Mouse (Mus musculus) kidney, embryonic 14.5 days (tissue): Measurements from ENCODE around the gene Fam13c. TPM values are rescaled to one million over a fixed set of nuclear protein-coding genes. Genes with fewer than 3 reads are reported as not detected.

Source experiments
- ATAC-seq: fragments of 200-750 bp; cut with Nextera tagmentation; 2 replicates; pipeline ENCODE4 v1.8.0; 2017; ENCODE audit warnings: moderate number of reproducible peaks, mild to moderate bottlenecking, moderate TSS enrichment, moderate library complexity; ENCODE audit not compliant: low FRiP score, low TSS enrichment
- H3K27ac ChIP-seq: fragments of 300-500 bp; sonication (generic); 2 replicates; pipeline ENCODE4 v1.5.1; 2014; ENCODE audit warnings: low read depth, mild to moderate bottlenecking, low read length, moderate library complexity, mixed read lengths
- H3K27me3 ChIP-seq: fragments of 300-500 bp; sonication (generic); 2 replicates; pipeline ENCODE4 v1.6.1; 2014; ENCODE audit warnings: mild to moderate bottlenecking, low read length; ENCODE audit not compliant: control insufficient read depth, insufficient read depth
- H3K36me3 ChIP-seq: fragments of 300-500 bp; sonication (generic); 2 replicates; pipeline ENCODE4 v1.6.1; 2014; ENCODE audit warnings: low read length, mixed read lengths; ENCODE audit not compliant: control insufficient read depth, insufficient read depth
- H3K4me1 ChIP-seq: fragments of 300-500 bp; sonication (generic); 2 replicates; pipeline ENCODE4 v1.6.1; 2014; ENCODE audit warnings: low read length, mixed read lengths; ENCODE audit not compliant: control insufficient read depth, insufficient read depth
- H3K4me2 ChIP-seq: fragments of 300-500 bp; sonication (generic); replicated peaks from 2 replicates; pipeline ENCODE4 v1.6.1; 2014; ENCODE audit warnings: low read depth, mild to moderate bottlenecking, low read length
- H3K4me3 ChIP-seq: fragments of 300-500 bp; sonication (generic); 2 replicates; pipeline ENCODE4 v1.5.1; 2014; ENCODE audit warnings: mild to moderate bottlenecking, low read length
- H3K9ac ChIP-seq: fragments of 300-500 bp; sonication (generic); 2 replicates; pipeline ENCODE4 v1.6.1; 2014; ENCODE audit warnings: low read depth, mild to moderate bottlenecking, low read length, moderate library complexity
- H3K9me3 ChIP-seq: fragments of 300-500 bp; sonication (generic); 2 replicates; pipeline ENCODE4 v1.6.1; 2016; ENCODE audit warnings: low read length; ENCODE audit not compliant: control insufficient read depth
- WGBS: fragments of 180-500 bp; shearing (Covaris S2); extraction: QIAGEN DNeasy Blood & Tissue Kit; methylation state at CpG from one replicate; pipeline ENCODE4 v1.1.7; 2014; 5-methylcytosine and 5-hydroxymethylcytosine counted together
- polyA plus RNA-seq: library from polyadenylated mRNA; unstranded; fragments of >200 nt; fragmentation: Nextera tagmentation; extraction: Ambion mirVana; gene quantifications from 2 replicates; pipeline ENCODE4 v1.2.1, GENCODE M21; 2014

The Fam13c gene
- polyA plus RNA-seq, 1 experiment from 2014 or later, result 6.0 TPM

DNA sequence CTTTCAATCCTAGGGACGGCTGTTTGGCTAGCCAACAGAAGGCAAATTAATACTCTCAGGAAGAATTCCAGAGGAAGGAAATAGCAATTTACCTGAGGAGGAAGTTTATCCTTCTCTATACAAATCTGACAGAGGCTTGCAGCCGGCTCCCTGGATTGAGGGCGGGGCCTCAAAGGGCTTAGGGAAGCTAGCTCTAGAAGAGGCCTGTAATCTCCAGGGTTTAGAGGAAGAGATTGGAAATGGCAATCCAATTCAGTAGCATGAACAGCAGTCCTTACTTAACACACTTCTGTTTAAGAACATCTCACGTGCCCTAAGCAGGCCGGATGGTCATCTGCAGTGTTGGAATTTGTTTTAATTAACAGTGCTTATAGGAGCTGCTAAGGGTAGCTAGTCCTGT lies 81.1 kb downstream of the Fam13c start:
- 36% methylated on average over 5 of the region's 5 CpGs for WGBS

DNA sequence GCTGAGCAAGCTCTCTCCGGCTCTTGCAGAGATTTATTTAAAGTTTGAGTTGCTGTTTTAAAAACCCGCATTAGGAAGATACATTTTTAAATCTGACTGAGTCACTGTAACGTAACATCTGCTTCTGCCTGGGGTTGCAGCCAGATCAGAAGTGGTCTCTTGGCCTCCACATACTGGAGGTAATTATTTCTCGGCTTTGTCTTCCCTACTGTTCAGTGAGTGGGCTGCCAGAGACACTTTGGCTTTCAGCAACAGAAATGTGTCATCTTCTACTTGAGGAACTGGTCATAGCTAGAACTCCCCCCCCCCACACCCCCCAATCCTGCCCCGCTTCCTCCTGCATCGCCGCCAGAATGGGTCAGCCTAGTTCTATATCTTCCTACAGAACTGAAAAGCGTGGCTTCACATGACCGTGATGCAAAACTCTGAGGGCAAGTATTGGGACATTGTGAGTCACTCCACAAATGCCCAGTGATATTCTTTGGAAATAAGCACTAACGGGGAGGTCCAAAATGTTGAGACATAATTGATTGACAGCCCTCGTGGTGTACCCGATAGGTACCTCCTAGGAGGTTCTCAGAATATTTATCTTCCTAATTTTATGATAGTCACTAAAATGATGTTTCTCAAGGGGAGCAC lies 90.0 kb downstream of the Fam13c start:
- Histone ChIP-seq H3K4me2 (no peak overlapping the region), H3K27ac (no peak overlapping the region)
- WGBS, result 90% methylated on average over 12 of the region's 12 CpGs

More for the DNA sequence above, 81.1 kb downstream of the Fam13c start:
- no peaks in the 10 kb centered on the region for H3K9me3 ChIP-seq
- peak overlapping the region; percentile 95 for H3K4me2 ChIP-seq
- H3K27ac ChIP-seq, result no peak overlapping the region
- H3K9ac ChIP-seq, result no peak overlapping the region
- no peaks in the 10 kb centered on the region for H3K36me3 ChIP-seq
- peaks cover 15% of the 10 kb centered on the region; the same call in 1 of the 2 replicates for H3K4me1 ChIP-seq
- no peak for ATAC-seq
- peak overlapping the region; percentile 51; the same call in 1 of the 2 replicates for H3K4me3 ChIP-seq
- H3K27me3 ChIP-seq, result no peaks in the 10 kb centered on the region

DNA sequence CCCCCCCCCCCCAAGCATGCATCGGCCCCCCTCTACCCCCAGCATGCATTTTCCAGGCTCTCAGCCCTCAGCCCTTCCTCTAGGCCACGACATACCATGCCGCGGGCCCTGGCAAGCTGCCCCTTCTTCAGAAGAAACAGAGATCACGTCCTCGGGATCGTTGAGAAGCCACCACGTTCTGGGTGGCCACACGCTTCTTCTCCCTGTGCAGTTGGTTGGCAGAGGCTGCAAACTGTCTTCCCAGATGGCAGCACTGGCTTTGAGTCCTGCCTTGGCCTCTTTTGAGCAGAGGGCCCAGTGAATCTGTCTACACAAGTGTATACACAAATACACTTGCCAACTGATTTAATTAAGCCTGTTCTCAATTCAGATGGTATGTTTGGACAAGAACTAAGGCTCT lies 92.0 kb downstream of the Fam13c start:
- 90% methylated on average over 9 of the region's 9 CpGs for WGBS
- Histone ChIP-seq H3K9me3 (no peaks in the 10 kb centered on the region), H3K4me2 (no peak overlapping the region), H3K27me3 (no peaks in the 10 kb centered on the region), H3K27ac (no peak overlapping the region), H3K4me1 (no peaks in the 10 kb centered on the region), H3K9ac (no peak overlapping the region), H3K36me3 (no peaks in the 10 kb centered on the region), H3K4me3 (no peak overlapping the region)
- no peak for ATAC-seq

More for the DNA sequence above, 90.0 kb downstream of the Fam13c start:
- Histone ChIP-seq H3K4me3 (no peak overlapping the region), H3K27me3 (no peaks in the 10 kb centered on the region), H3K9ac (no peak overlapping the region), H3K36me3 (no peaks in the 10 kb centered on the region), H3K4me1 (no peaks in the 10 kb centered on the region), H3K9me3 (no peaks in the 10 kb centered on the region)
- ATAC-seq, result no peak

GRCm38 (mm10) chr10:70533301-70533781 lies 93.1 kb downstream of the Fam13c start:
- Histone ChIP-seq H3K36me3 (no peaks in the 10 kb centered on the region), H3K27ac (no peak overlapping the region), H3K9me3 (no peaks in the 10 kb centered on the region), H3K4me1 (no peaks in the 10 kb centered on the region), H3K4me3 (no peak overlapping the region), H3K9ac (no peak overlapping the region), H3K27me3 (no peaks in the 10 kb centered on the region), H3K4me2 (no peak overlapping the region)
- ATAC-seq, result no peak
- WGBS, result 80% methylated on average over 8 of the region's 8 CpGs

DNA sequence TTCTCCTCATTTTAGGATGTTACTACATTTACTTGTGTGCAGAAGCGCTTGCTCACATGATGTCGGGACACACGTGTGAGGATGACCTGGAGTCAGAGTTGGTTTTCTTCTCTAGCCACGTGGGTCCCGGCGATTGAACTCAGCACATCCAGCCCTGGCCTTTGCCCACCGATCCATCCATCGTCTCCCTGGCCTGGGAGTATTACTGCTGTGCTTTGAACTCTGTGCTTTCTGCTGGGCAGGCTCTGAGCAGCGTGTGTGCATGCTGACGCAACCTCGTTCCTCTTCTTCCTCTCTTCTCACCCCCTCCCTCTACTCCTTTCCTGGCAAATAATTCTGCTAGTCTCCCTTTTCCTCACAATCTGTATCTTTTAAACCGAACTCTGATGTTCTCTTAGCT lies 93.7 kb downstream of the Fam13c start:
- ATAC-seq, result no peak
- H3K9ac ChIP-seq, result no peak overlapping the region
- H3K9me3 ChIP-seq, result no peaks in the 10 kb centered on the region
- no peak overlapping the region for H3K4me2 ChIP-seq
- no peaks in the 10 kb centered on the region for H3K27me3 ChIP-seq
- H3K4me1 ChIP-seq, result no peaks in the 10 kb centered on the region
- no peak overlapping the region for H3K4me3 ChIP-seq
- WGBS, result 71% methylated on average over 12 of the region's 12 CpGs
- H3K27ac ChIP-seq, result no peak overlapping the region
- H3K36me3 ChIP-seq, result no peaks in the 10 kb centered on the region

- no peak for ATAC-seq
- no peaks in the 10 kb centered on the region for H3K9me3 ChIP-seq
- H3K36me3 ChIP-seq, result no peaks in the 10 kb centered on the region
- no peak overlapping the region for H3K27ac ChIP-seq
- no peak overlapping the region for H3K9ac ChIP-seq
- no peak overlapping the region for H3K4me2 ChIP-seq
- no peaks in the 10 kb centered on the region for H3K27me3 ChIP-seq
- no peak overlapping the region for H3K4me3 ChIP-seq
- H3K4me1 ChIP-seq, result no peaks in the 10 kb centered on the region
- 94% methylated on average over 10 of the region's 10 CpGs for WGBS
Observed at GRCm38 (mm10) chr10:70534571-70534970, 94.3 kb downstream of the Fam13c start.

DNA sequence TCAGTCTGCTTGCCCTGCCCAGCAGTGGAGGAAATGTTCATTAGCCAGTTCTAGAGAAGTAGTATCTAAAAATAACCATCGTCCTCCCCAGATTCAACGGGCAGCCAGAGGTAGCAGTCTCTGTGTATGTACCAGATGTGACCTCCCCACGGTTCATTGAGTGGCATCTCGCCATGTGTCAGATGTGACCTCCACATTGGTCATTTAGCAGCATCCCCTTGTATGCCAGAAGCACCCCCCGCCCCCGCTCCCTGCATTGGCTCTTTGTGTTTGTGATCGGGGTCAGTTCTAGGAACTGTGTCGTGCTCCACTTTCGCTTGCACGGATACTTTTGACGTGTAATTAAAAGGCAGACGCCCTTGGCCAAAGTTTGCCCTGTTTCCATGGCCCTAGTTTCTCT lies 95.1 kb downstream of the Fam13c start:
- no peak overlapping the region for H3K27ac ChIP-seq
- no peaks in the 10 kb centered on the region for H3K36me3 ChIP-seq
- H3K9ac ChIP-seq, result no peak overlapping the region
- H3K9me3 ChIP-seq, result no peaks in the 10 kb centered on the region
- no peaks in the 10 kb centered on the region for H3K27me3 ChIP-seq
- 83% methylated on average over 12 of the region's 12 CpGs for WGBS
- no peaks in the 10 kb centered on the region for H3K4me1 ChIP-seq
- H3K4me2 ChIP-seq, result no peak overlapping the region
- no peak overlapping the region for H3K4me3 ChIP-seq
- no peak for ATAC-seq

DNA sequence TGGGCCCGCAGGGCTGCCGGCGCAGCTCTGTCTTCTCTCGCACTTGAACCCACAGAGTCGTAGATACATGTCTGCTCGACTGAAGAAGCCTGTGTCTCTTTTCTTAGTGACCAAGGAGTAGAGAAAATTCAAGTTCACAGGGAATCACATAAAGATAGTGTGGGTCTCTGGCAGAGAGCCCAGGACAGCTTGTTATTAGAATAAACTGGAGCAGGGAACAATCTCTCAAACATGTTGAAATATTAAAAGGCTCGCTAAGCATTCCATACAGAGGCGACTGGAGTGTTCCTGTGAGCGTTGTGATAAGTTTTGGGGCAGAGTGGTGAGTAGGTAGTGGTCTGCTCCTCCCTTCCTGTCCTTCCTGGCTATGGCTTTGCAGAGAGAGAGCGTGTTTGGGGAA lies 97.4 kb downstream of the Fam13c start:
- Histone ChIP-seq H3K36me3 (no peaks in the 10 kb centered on the region), H3K4me3 (no peak overlapping the region), H3K9me3 (no peaks in the 10 kb centered on the region), H3K27ac (no peak overlapping the region), H3K4me1 (no peaks in the 10 kb centered on the region), H3K9ac (no peak overlapping the region), H3K4me2 (no peak overlapping the region), H3K27me3 (no peaks in the 10 kb centered on the region)
- no peak for ATAC-seq
- WGBS, result 89% methylated on average over 10 of the region's 10 CpGs

DNA sequence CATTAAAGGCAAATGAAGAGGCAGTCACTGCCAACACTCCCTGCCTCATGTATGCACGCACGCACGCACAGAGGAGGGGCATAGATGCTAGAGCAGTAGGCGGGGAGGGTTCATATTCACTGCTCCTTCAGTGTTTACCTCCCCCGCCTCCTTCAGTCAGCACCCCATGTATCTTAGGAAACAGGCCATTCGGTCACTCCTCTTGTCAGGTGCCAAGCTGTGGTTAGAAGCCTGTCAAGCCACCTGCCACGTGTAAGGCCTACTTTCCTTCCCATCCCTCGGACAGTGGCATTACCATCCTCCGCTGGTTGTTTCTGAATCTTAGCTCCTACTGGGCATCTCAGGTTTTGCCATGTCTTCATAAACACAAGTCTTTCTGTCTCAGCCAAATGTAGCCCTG lies 99.0 kb downstream of the Fam13c start:
- H3K27me3 ChIP-seq, result no peaks in the 10 kb centered on the region
- H3K9ac ChIP-seq, result no peak overlapping the region
- H3K36me3 ChIP-seq, result no peaks in the 10 kb centered on the region
- H3K27ac ChIP-seq, result no peak overlapping the region
- no peak for ATAC-seq
- 90% methylated on average over 9 of the region's 9 CpGs for WGBS
- no peaks in the 10 kb centered on the region for H3K4me1 ChIP-seq
- H3K4me3 ChIP-seq, result no peak overlapping the region
- no peaks in the 10 kb centered on the region for H3K9me3 ChIP-seq
- no peak overlapping the region for H3K4me2 ChIP-seq
